Mouse (Mus musculus): ENCODE measurements around the gene Gm44579.

Gene Gm44579

DNA sequence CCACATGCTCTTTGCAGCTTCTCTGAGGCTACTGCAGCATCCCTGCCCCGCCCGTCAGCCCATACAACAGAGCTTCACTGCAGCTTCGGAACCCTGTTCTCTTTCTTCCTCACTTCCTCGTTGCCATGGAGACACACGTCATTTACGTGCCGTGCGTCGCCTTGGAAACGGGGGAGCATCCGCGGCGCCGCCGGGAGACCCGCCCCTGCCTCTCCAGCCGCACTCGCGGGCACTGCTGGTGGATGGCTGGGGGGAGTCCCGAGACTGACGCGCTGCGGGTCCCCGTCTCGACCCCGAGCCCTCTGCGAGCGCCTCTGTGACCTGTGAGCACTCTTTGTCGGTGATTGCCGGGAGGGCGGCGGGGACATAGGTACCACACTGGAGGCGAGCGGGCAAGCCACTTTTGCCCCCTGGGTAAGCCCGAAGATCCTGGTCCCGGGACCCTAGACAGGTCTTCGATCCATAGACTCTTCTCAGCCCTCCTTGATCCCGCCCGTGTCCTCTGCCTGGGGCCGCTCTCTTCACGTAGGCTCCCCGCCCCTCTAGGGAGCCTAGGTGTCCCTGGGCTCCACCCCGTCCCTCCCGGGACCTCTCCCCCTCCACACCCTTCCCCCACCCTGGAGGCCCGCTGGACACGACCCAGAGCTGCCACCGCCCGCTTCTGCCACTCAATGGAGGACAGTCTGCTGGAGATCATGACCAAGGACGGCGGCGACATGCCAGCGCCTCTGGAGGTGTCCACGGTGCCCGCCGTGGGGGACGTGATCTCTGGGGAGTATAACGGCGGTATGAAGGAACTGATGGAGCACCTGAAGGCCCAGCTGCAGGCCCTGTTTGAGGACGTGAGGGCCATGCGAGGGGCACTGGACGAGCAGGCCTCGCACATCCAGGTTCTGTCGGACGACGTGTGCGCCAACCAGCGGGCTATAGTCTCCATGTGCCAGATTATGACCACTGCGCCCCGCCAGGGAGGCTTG, 52.8 kb downstream of the Gm44579 start:
- peak; percentile 89 for DNase-seq

DNA sequence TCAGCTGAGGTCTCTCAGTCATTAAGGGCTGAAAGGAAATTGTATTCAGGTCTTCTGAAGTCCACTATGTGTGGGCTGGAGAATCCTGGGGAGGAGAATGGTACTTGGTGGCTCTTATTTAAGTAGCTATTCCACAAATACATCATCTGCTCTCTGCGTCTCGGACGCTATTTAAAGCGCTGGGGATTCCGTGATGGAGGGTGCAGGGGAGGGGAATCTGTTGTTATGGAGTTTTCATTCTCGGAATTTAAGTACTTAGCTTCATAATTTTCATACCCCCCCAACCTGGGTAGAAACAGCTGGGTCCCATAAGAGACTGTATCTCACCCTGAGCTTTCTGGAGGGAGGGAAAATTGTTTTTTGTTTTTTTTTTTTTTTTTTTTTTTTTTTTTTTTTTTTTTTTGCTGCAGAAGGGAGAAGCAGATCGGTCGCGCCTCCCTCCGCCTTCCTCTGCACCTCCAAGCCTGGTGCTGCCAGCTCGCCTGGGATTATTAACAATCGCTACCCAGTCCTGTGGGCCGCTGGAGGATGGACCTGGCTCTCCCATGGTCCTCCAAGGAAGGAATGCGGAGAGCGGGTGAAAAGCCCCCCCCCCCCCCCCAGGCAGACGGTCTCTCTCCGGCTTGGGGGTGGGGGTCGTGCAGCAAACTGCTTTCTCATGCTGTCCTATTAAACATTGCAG, 53.7 kb downstream of the Gm44579 start, which contains the start of gene Ccdc184:
Gene Ccdc184 (plus strand): TSS at position 196 of the 682 bp plus-strand sequence.
- peak; percentile 49 for DNase-seq

DNA sequence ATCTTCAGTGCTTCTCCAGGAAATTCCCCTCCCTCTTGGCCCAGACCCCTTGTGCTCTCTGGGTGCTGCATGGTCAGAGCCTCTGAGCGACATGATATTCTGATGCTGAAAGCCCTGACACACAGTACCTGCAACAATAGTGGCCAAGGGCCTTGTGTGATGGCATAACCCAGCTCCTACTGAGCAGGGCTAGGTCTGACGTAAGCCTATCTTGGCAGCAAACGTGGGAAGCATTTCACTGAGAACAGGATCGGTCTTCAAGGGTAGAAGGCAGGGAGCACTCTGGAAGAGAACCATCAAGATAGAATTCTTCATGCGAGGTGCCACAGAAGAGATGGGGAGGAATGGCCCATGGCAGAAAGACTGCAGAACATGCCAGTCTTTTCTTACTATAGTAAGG, 55.3 kb downstream of the Gm44579 start, which contains the start of gene Asb8:
Gene Asb8 (minus strand): TSS at position 101 of the 400 bp plus-strand sequence.
- DNase-seq = no peak

DNA sequence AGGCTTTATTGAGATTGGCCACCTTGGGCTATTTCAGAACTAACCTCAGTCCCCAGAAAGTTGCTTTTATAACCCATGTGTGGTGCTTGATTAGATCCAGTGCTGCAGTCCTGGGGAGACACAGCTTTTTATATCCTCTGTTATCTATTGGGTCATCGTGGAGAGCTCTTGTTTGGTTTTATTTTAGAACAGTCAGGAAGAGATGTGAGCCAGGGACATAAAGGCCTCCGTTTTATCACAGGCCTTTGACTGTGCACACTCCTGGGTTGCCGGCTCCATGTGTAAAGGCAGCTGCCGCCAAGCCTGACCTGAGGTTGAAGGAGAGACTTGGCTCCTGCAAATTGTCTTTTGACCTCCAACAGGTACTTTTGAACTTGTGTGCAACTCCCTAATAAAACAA, 58.2 kb downstream of the Gm44579 start:
- DNase-seq = no peak

DNA sequence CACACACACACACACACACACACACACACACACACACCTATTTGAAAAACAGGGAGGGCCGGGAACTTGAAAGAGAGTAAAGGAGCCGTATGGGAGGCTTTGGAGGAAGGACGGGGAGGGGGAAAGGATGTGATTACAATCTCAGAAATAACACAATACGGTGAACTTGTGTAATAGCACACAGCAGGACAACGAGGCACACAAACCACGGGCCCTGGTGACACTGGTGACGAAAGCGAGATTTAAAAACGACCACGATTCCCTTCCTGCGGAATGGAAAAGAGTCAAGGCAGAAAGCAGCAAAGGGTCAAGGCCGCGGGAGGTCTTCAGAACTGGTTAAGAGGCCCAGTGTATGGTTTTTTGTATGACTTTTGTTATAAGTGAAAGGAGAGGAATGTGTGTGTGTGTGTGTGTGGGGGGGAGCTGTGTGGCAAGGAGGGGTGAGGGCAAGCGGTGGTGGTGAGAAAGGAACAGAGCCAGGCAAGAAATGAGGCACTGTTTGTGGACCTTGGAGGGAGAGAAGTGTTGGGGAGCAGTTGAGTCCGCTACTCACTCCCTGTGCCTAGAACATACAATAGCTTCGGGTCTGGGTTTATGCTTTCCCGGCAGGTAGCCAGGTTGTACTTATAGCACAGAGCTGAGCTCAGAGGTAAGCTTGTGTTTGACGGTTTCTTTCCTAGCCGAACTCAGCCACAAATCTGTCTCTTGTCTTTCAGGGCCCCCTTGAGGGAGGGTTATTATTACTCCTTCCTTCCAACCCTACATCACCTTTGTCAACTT, 59.6 kb downstream of the Gm44579 start:
- no peak for DNase-seq

DNA sequence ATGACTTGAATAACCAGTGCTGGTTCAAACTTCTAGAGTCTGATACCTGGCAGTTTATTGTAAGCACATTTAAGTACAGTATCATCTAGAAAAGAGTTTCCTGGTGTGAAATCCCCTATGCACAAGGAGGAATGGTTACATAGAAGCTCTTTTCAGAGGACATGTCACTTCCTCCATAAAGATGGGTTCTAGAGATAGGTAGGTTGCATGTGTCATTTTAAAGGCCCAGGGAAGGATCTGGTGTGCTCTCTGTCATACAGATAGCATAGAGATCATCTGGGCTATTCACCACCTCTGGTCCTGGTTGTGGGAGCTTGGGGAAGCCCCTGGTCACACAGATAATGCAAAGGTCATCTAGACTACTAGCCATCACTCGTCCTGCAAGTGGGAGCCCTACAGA, 63.5 kb downstream of the Gm44579 start:
- no peak for DNase-seq

DNA sequence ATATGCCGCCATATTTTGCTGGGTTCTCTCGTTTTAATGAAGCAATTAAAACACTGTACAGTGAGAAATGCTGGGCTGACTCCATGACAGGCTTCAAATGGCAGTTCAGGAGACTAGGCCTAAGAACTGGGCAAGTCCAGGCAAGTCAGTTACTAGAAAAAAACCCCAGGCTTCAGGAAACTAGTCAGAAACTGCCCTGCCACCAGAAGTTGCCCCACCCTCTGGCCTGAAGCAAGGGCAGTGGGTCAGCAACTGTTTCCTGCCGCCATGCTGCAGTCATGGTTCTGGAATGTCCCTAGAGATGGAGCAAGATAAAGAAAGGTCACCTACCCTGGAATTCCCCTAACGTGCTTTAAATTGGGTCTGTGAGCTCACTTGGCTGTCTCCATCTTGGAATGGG, 64.8 kb downstream of the Gm44579 start:
- DNase-seq = no peak

DNA sequence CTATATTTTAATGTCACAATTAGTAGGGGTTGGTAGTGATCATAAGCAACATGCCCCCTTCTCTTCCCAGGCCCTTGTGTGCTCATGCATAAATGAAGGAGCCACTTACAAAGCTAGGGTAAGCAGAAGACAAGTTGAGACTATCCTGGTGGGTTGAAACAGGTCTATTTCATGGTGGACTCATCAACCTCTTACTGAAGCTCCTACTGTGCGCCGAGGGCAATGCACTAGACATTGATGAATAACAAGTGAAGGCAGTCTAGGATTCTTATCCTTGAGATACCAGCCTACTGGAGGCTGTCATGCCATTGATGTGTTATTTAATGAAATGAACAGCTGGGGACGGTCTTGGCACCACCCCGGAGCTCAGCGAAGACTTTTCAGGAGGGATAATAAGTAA, 65.5 kb downstream of the Gm44579 start:
- no peak for DNase-seq

DNA sequence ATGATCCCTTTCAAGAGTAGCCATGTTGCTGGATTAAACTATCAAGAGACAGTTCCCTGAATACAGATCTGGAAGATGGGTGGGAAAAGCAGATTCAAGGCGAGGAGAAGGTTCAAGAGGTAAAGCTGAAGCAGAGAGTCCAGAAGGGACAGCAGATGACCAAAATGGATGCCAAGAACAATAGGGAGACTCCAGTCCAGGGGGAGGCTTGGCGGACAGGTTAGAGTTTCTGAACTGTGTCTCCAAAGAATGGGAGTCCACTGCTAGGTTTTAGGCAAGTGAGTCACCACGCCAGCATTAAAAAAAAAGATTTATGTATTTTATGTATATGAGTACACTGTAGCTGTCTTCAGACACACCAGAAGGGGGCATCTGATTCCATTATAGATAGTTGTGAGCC, 66.1 kb downstream of the Gm44579 start:
- DNase-seq = no peak

DNA sequence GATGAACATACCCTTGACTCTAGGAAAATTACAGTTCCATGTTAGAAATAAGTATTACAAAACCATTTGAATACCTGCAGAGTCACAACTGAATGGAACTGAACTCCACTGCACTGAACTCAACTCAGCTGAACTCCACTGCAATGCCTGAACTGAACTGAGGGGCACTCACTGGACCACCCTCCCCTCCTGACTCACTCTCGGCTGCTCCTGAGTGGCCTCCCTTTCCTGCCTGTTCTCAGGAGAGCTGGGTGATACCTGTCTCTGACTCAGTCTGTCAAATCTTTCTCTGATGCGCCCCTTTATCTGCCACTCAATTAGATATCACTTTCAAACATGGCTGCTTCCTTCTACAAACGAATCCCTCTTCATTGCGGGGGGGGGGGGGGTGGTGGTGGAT, 66.6 kb downstream of the Gm44579 start:
- DNase-seq = no peak

DNA sequence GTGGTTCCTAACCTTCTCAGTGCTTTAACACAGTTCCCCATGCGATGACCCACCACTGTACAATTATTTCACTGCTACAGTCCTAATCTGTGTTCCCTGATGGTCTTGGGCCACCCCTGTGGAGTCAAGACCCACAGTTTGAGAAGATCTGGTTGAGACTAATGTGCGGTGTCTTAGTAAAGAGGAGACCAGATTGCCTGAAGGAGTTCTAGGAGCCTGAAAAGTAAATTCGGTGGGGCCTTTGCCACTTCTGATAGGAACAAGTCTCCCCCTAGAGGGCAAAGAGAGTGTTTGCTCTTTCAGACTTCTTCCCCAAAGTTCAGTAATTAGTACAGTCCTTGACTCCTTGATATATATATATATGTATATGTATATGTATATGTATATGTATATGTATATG, 67.2 kb downstream of the Gm44579 start:
- DNase-seq = no peak

DNA sequence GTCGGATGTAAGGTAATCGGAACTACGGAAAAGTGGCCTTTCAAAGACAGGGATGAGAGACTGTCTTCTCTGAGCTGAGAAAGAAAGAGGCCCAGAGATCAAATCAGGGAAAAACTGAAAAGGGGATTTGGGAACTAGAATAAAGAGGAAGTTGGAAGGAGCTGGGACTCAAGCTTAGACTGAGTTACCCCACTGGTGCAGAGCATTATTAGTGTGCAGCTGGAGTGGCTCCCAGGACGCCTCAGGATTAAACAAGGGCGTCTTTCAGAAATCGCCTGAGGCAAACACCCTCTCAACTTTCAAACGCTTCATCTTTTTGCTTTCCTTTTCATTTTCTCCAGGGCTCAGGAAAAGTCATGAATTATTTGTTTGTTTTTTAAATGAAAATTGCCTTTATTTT, 67.9 kb downstream of the Gm44579 start:
- DNase-seq = no peak

DNA sequence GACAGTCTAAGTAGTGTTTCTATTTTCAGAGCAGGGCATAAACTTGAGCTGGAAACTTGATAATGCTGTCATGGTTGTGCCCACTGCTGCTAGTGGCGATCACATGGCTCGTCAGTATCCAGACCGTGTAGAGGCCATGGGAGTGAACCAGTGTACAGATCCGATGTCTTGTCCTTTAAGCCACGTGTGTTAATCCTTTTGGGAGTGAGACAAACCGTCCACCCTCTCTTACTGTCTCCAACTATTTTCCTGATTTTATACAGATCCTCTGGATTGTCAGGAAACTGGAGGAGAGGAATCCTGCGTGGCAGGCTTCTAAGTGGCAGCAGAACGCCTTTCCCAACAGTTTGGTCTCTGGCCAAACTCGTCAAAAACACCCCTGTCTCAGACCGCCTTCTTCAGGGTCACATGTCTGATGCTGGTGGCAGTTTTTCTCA, 71.6 kb downstream of the Gm44579 start:
- DNase-seq = no peak

DNA sequence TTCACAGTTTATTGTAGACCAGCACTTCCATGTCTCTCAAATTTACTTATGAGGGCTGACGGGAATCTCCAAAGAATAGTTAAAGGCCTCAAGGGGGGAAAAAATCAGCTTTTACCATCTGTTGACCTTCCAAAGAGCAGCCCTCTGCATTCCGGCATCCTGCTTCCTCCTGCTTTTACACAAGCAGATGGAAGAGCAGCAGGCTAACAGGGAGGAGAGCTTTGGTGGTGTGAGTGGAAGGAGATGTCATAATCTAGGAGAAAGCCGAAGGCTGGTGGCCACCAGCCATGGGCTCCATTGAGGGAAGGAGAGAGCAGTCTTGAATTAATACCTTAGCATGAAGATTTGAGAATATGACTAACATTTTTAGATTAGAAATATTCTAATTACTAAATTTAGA, 72.4 kb downstream of the Gm44579 start:
- no peak for DNase-seq

DNA sequence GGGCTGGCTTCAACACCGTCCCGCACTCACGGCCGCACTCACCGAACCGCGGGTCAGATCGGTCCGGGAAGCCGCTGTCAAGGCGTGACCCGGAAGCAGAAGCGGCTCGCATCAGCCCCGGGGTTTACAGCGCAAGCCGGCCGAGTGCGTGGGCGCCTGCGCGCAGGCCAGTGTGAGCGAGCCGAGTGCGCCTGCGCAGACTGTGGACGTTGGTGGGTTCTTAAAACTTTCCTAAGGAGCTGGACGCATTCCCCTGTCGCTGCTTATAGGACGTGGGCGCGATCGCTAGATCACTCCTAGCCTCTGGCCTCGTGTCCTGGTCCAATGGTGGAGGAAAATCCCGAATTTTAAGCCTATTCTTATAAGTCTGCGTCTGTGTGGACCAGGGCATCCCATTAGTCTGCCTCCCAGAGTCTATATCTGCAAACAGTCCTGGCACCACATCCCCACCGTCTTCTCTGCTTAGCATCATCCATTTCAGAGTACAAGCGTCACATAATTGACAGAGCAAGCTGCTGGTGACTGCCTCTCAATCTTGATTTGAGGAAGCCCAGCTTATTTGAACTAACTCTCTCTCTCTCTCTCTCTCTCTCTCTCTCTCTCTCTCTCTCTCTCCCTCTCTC, 75.1 kb downstream of the Gm44579 start:
- DNase-seq = peak; percentile 98

DNA sequence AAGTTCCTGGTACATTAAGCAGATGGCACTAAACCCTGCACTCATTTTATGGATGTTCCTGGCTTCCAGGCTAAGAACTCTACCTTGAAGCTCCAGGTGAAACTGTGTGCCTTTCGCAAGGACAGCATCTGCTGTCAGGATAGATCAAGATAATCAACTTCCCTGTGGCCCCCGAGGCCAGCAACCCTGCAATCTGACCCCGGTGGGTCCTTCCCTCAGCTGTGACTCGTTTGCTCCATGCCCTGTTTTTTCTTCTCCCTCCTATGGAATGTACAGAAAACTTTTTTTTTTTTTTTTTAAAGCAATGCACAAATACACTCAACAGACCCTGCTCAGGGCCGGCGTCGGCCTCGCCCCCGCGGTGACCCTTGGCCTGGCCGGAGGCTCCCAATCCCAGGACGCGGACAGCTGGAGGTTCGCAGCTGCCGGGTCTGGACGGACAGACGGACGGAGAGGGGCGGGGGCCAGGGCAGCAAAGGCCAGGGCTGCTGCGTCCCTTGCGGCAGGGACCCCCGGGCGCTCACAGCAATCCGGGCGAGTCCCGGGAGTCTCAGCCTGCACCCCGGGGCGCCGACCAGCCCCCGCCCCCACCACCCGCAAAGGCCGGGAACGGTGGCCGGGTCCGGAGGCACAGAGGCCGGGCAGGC, 75.8 kb downstream of the Gm44579 start:
- peak; percentile 36 for DNase-seq

DNA sequence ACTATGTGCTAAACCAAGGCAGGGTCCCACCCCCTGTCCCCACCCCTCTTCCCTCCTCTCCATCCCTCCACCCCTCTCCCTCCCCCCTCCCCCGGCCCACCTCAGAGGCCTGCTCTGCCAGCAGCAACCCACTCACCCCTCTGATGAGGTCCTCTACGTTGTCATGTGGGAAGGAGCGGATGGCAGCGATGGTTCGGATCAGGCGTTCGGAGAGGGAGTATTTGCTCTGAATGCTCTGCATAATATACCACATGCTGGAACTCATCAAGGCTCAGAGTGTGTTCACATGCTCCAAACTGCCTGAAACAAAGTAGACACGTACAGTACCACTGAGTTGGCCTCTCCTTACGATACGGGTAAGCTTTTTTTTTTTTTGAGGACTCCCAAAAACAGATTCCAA, 78.3 kb downstream of the Gm44579 start:
- no peak for DNase-seq

DNA sequence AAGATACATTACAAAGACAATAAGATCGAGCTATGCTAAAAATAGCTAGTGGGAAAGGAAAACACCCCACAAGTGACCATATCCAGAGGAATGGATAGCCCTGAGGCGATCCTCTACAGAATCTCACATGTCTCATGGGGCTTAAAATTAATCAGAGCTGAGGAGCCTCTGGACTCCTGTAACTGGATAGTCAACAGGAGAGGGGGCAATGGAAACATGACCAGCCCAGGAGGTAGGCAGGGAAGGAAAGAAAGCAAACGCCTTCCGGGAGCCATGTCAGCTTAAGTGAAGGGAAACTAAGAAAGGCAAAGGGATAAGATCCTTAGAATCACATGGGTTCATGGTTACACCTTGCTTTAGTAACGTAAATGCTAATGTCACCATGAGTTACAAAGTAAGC, 80.0 kb downstream of the Gm44579 start:
- DNase-seq = no peak

DNA sequence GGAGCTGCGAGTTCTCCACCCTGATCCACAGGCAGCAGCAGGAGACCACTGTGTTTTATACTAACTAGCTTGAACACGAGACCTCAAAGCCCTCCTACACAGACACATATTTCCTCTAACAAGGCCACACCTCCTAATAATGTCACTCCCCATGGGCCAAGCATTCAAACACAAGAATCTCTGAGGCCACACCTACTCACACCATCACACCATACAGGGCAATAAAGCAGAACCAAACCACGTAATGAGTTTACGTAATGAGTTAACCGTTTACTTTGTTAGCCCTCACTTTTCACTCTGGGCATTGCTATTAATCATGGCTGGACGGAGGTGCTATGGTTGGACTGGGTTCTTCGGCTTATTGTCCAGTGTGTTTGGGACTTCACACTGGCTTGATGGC, 81.0 kb downstream of the Gm44579 start:
- DNase-seq = no peak

DNA sequence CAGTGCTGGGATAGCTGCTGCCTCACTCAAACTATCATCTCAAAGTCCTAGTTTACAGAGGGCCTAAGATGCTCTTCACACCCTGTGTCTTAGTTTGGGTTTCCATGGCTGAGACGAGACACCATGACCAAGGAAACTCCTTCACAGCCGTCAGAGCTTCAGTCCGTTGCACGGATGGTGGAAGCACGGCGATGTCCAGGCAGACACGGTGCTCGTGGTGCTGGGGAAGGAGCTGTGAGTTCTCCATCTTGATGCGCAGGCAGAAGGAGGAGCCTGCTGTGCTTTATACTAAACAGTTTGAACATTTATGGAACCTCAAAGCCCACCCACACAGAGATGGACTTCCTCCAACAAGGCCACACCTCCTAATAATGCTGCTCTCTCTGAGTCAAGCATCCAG, 83.9 kb downstream of the Gm44579 start:
- DNase-seq = no peak
